Mouse (Mus musculus) liver, adult 2 months (tissue): Measurements from ENCODE around the gene Gja3. TPM values are rescaled to one million over a fixed set of nuclear protein-coding genes. Genes with fewer than 3 reads are reported as not detected.

Experiments
- DNase-seq: peaks from one replicate; pipeline ENCODE4 v3.0.0-alpha.2; 2011; ENCODE audit warnings: low read depth, low spot score; ENCODE audit errors: extremely low read depth
- H3K27ac ChIP-seq: fragments of 200-500 bp; replicated peaks from 2 replicates; pipeline ENCODE4 v1.5.1; 2012; ENCODE audit warnings: low read depth, mild to moderate bottlenecking, control low read depth, inconsistent platforms, low read length; ENCODE audit not compliant: insufficient read depth
- H3K27me3 ChIP-seq: fragments of 200-500 bp; 2 replicates; pipeline ENCODE4 v1.6.1; 2012; ENCODE audit warnings: mild to moderate bottlenecking, moderate library complexity, low read length, inconsistent platforms; ENCODE audit not compliant: control insufficient read depth, insufficient read depth
- H3K36me3 ChIP-seq: fragments of 200-500 bp; 2 replicates; pipeline ENCODE4 v1.6.1; 2012; ENCODE audit warnings: low read length, inconsistent platforms; ENCODE audit not compliant: control insufficient read depth, insufficient read depth
- H3K4me1 ChIP-seq: fragments of 200-500 bp; 2 replicates; pipeline ENCODE4 v1.6.1; 2011; ENCODE audit warnings: low read length; ENCODE audit not compliant: control insufficient read depth, insufficient read depth
- H3K4me3 ChIP-seq: fragments of 200-500 bp; 2 replicates; pipeline ENCODE4 v1.5.1; 2011; ENCODE audit warnings: low read depth, mild to moderate bottlenecking, control low read depth, low read length, moderate library complexity; ENCODE audit not compliant: insufficient read depth
- H3K79me2 ChIP-seq: fragments of 200-500 bp; 2 replicates; pipeline ENCODE4 v1.6.1; 2012; ENCODE audit warnings: inconsistent platforms, mild to moderate bottlenecking, low read length, moderate library complexity; ENCODE audit not compliant: control insufficient read depth, insufficient read depth
- H3K9ac ChIP-seq: fragments of 200-500 bp; 2 replicates; pipeline ENCODE4 v1.6.1; 2012; ENCODE audit warnings: low read depth, mild to moderate bottlenecking, control low read depth, inconsistent platforms, low read length
- CTCF ChIP-seq: fragments of 200-500 bp; IDR thresholded peaks from 2 replicates; pipeline ENCODE4 v1.5.1; 2011; ENCODE audit warnings: low read depth, low read length, control low read depth
- POLR2A ChIP-seq: fragments of 200-500 bp; IDR thresholded peaks from 2 replicates; pipeline ENCODE4 v1.6.1; 2011; ENCODE audit warnings: low read length, control low read depth; ENCODE audit not compliant: insufficient read depth; ENCODE audit errors: extremely low read depth
- WGBS: fragments of 180-500 bp; shearing (Covaris S2); methylation state at CpG from one replicate; pipeline ENCODE4 v1.1.7; 2018; 5-methylcytosine and 5-hydroxymethylcytosine counted together
- polyA plus RNA-seq: library from polyadenylated mRNA; depleted of rRNA; stranded (reverse); fragments of >200 nt; gene quantifications from 2 replicates; pipeline ENCODE4 v1.2.3, GENCODE M21; 2012; rRNA removed
- total RNA-seq: library from RNA; depleted of rRNA; stranded (reverse); fragments of >200 nt; gene quantifications from 2 replicates; pipeline ENCODE4 v1.2.3, GENCODE M21; 2014; rRNA removed

Gene Gja3
- not detected in 2 replicates for total RNA-seq
- polyA plus RNA-seq = not detected in 2 replicates

DNA sequence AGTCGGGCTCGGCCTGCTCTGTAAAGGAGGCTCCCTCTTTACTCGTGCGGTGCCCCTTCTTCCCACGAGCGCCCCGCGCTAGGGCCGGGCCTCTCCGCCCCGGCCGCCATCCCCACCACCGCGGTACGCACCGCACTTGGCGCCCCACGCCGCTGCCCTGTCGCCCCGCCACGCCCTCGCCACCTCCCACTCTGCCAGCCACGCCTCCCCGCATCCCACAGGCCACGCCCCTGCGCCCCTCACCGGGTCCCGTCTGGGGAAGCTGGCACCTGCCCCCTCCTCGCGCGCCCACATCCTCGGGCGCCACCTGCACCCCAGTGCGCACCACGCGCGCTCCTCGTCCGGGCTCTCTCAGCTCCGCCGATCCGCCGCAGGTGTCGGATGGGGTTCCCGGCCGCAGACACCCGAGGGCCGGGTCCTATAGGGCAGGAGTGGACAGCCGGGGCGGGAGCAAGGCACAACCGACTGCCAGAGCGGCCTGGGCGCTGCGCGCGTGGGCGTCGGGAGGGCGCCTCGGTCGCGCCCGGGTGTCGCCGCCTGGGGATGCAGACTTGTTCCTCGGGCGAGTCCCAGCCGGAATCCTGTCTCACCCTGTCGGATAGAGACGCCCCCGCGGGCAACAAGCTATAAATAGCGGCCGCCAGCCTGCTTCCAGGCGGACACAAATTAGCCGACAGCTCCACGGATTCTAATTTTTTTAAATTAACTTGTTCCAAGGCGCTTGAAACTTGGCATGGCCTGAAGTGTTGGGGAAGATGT is at the start of gene Gja3:
Gene Gja3, minus strand, starts transcription at position 538 of the 759 bp plus-strand sequence.
- peaks cover 12% of the 10 kb centered on the region for H3K27me3 ChIP-seq

DNA sequence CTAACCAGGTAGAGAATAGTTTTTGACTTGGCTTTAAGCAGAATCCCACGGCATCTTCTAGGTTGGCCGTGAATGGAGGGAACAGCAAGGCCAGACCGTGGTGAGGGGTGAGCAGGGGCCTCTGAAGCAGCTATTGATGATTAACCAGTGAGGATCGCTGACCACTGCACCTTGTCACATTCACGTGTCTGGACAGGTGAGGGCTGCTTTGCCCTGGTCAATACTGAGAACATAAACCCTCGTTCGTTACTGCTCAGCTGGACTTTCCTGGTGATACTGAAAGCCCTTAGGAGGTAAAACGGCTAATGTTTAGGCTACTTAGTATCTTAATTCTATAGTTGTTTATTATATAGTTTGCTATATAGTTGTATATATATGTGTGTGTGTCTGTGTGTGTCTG is 49.2 kb upstream of the Gja3 start:
- H3K9ac ChIP-seq = no peak overlapping the region
- TF ChIP-seq CTCF = no peak
- TF ChIP-seq POLR2A = no peak
- H3K4me1 ChIP-seq = peaks cover 13% of the 10 kb centered on the region
- WGBS = 29% methylated on average over 8 of the region's 8 CpGs
- no peaks in the 10 kb centered on the region for H3K36me3 ChIP-seq
- H3K79me2 ChIP-seq = peaks cover 8% of the 10 kb centered on the region
- H3K27me3 ChIP-seq = no peaks in the 10 kb centered on the region
- no peak overlapping the region for H3K4me3 ChIP-seq
- no peak overlapping the region for H3K27ac ChIP-seq
- DNase-seq = peak; percentile 85

More for the DNA sequence above, at the start of gene Gja3:
- WGBS = 2% methylated on average over 77 of the region's 79 CpGs
- DNase-seq = no peak
- no peak within 1 kb of the TSS for H3K4me3 ChIP-seq
- TF ChIP-seq CTCF (no peak), POLR2A (no peak)
- H3K27ac ChIP-seq = no peak within 1 kb of the TSS
- H3K79me2 ChIP-seq = no peaks in the 10 kb centered on the region
- H3K4me1 ChIP-seq = no peaks in the 10 kb centered on the region
- no peak within 1 kb of the TSS for H3K9ac ChIP-seq
- H3K36me3 ChIP-seq = no peaks in the 10 kb centered on the region

DNA sequence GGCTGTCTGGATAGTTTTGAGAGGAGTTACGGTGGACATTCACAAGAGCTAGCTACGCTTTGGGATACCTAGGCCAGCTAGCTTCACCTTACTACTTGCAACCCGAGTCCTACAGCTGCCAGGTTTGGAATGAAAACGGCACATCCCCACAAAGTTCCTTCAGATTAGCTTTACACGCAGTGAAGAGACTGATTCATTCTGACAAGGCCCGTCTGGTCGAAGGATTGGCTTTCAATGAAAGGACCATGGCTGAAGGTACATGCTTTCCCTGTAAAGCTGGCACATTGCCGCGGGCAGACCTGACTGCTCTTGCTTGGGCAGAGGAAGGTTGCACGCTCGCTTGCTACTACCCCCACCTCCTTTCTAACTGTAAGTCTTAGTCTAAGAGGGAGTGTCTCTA is 47.8 kb upstream of the Gja3 start:
- peaks cover 8% of the 10 kb centered on the region for H3K79me2 ChIP-seq
- peaks cover 15% of the 10 kb centered on the region for H3K4me1 ChIP-seq
- H3K36me3 ChIP-seq = peaks cover 3% of the 10 kb centered on the region; the same call in 1 of the 2 replicates
- H3K27ac ChIP-seq = peak overlapping the region; percentile 88; the same call in 1 of the 2 replicates
- no peak overlapping the region for H3K9ac ChIP-seq
- H3K27me3 ChIP-seq = no peaks in the 10 kb centered on the region
- no peak for DNase-seq
- 77% methylated on average over 11 of the region's 11 CpGs for WGBS
- no peak for TF ChIP-seq CTCF
- TF ChIP-seq POLR2A = no peak
- H3K4me3 ChIP-seq = no peak overlapping the region

DNA sequence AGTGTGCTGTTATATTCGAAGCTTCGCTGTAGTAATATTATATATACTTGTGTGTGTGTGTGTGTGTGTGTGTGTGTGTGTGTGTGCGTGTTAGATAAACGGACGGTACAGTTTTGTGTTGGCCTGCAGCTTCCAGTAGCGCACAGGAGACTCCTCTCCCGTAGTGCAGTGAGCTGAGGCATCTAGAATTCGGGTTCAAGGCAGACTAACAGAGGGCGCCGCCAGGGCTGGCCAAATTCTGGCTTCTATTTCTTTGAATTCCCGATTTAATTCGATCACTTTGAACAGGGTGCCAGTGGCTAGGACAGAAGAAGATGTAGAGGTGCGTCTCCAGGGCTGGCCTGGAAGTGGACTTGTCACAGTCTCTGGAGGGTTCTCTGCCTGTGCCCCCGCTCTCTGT is 47.2 kb upstream of the Gja3 start:
- peak overlapping the region; percentile 88 for H3K27ac ChIP-seq
- H3K79me2 ChIP-seq = peaks cover 8% of the 10 kb centered on the region
- peaks cover 19% of the 10 kb centered on the region for H3K4me1 ChIP-seq
- peaks cover 6% of the 10 kb centered on the region; the same call in 1 of the 2 replicates for H3K36me3 ChIP-seq
- WGBS = 8% methylated on average over 14 of the region's 14 CpGs
- 0 out of 2 replicates have a peak overlapping the region, but pooled peaks have one; percentile 39 for H3K4me3 ChIP-seq
- H3K27me3 ChIP-seq = no peaks in the 10 kb centered on the region
- no peak for TF ChIP-seq POLR2A
- TF ChIP-seq CTCF = no peak
- peak overlapping the region; percentile 73 for H3K9ac ChIP-seq
- no peak for DNase-seq

DNA sequence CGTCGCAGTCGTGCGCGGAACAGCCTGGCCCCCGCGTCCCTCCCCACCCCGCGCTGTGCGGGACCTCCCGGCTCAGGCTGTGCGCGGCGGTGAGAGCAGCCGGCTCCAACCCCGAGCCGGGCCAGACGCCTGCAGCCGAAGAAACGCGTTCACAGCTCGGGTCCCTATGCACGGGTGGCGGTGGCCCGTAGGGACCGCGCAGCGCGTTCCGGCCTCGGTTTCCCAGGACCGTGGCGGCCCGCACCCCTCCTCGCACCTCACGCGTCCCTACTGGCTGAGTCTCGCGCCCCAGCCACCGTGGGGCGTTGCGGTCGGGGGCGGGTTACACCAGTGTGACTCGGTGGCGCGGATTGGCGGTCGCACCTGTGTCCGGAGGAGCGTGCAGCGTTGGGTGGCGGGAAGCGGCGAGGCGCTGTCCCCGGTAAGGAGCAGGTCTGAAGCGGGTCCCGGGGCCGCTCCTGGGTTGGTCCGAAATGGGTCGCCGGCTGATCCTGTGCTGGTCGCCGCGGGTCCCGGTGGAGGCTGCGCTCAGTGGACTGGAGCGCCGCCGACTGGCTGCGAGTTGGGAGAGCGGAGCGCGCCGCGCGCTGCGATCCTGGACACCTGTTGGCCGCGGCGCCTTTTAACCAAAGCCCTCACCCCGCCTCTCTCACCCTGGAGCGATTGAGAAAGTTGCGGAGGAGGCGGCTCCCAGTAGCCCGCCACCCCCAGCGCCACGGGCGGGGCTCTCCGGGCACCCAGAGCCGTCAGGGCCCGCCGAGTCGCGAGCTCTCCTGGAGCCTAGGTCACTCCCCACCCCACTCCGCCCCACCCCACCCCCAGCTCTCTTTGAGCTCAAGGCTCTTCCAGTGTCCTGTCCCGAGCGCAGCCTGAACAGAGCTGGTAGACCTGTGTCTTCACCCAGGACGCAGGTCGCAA is 46.5 kb upstream of the Gja3 start, which contains the start of gene Gjb2:
Gene Gjb2, minus strand, starts transcription at position 597 of the 918 bp plus-strand sequence.
- Histone ChIP-seq H3K9ac (peak within 1 kb of the TSS; percentile 99), H3K27me3 (no peaks in the 10 kb centered on the region), H3K27ac (peak within 1 kb of the TSS; percentile 97), H3K4me1 (peaks cover 19% of the 10 kb centered on the region), H3K36me3 (peaks cover 13% of the 10 kb centered on the region; the same call in 1 of the 2 replicates), H3K79me2 (peaks cover 8% of the 10 kb centered on the region), H3K4me3 (peak within 1 kb of the TSS; percentile 96)
- TF ChIP-seq POLR2A (peak; percentile 98), CTCF (0 out of 2 replicates have a peak, but pooled peaks have one; percentile 33)
- WGBS = under 1% methylated on average over 94 of the region's 101 CpGs
- peak; percentile 86 for DNase-seq
